Mouse (Mus musculus): ENCODE data around the gene Gm21987.
A peak's percentile ranks its signal among the peaks of the same experiment; 100 is the strongest.
"Not testable (repeated sequence)": the region's sequence is repeated elsewhere in the genome, so short reads cannot be mapped to it uniquely, and the experiment has no call there.

The Gm21987 gene

DNA sequence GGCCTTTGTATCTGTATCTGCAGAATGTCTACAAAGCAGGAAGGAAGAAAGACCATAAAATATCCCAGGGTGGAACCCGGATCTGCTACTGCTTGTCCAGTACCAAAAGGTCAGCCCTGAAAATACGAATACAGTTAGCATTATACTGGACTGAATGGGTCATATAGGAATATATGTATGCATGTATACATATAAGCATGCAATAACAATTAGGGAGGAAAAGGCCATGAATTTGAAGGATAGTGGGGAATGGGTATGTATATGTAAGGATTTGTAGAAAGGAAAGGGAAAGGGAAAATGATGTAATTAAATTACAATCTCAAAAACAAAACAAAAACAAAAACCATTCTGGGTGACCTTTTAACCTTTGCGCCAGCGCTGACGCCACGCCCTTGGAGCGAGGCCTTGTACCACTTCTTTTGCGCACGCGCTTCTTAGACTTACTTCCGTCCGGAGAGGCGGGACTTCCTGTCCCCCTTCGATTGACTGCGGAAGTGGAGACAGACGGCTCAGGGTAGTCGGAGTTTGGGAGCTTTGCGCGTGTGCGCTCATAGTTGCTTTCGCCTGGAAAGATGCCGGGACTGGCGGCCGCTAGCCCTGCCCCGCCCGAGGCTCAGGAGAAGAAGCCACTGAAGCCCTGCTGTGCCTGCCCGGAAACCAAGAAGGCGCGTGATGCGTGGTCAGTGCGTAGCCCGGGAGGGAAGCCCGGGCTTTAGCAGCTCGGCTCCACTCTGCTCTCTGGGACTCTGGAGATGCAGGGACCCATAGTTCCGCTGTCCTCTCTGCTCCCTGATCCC, at the start of gene Gm21987, which contains the start of gene Cox17:
TSS of gene Gm21987 (plus strand) at position 512 of the 797 bp plus-strand sequence.
TSS of gene Cox17 (plus strand) at position 463 of the 797 bp plus-strand sequence.
- peak; percentile 61 for DNase-seq (ENCODE audit: low spot score)

- no peak for DNase-seq (ENCODE audit: low spot score)
Measured at GRCm38 (mm10) chr16:38298410-38298809, 48.4 kb upstream of the Gm21987 start.

GRCm38 (mm10) chr16:38302367-38302766, 44.5 kb upstream of the Gm21987 start:
- no peak for DNase-seq (ENCODE audit: low spot score)

DNA sequence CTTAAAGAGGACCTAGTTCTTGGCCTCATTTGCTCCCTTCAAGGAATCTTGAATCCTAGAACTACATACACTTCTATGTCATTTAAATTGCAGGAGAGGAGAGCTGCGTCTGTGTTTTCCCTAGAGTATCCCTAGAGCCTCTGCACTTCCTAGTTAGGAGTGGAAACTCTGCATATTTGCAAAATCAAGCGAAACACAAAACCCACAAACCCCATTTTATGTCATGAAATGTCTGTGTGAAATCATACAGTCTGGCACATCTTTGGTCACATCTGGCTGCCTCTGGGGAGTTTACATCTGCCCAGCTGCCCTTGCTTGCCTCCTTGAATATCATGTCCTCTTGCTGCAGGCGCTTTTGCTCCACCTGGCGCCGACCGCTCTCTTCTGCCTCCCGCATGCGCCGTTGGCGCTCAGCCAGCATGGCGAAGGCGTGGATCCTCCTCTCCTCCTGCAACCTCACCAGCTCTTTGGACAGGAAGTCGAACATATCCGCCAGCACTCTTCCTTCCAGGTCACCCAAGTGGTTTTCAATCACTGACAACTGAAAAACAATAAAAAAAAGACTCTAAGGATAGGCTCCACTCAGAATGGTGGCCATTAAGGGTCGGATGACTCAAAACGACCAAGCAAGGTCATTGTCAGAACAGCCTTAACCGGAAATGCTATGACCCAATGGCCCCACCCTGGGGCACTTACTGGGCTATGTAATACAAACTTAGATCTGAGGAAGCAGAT, 42.2 kb upstream of the Gm21987 start:
- no peak for DNase-seq (ENCODE audit: low spot score)

- no peak for DNase-seq (ENCODE audit: low spot score)
Measured at GRCm38 (mm10) chr16:38306571-38307220, 40.1 kb upstream of the Gm21987 start.

DNA sequence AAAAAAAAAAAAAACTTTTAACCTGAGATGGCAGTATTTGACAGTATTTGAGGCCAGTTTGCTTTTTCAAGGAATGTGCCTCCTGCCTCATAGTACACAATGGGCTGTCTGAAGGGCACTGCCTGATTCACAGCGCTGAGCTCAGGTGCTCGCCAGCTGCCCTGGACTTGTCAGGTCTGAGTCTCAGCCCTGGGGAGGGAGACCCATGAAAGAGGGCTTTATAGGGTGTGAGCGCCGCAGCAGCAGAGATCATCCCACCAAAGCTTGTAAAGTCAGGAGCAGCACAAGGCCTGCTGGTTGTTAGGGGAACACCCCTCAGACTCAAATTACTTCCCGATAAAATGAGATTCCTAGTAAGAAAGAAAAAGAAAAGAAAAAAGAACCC, 39.6 kb upstream of the Gm21987 start:
- DNase-seq (ENCODE audit: low spot score) = no peak

DNA sequence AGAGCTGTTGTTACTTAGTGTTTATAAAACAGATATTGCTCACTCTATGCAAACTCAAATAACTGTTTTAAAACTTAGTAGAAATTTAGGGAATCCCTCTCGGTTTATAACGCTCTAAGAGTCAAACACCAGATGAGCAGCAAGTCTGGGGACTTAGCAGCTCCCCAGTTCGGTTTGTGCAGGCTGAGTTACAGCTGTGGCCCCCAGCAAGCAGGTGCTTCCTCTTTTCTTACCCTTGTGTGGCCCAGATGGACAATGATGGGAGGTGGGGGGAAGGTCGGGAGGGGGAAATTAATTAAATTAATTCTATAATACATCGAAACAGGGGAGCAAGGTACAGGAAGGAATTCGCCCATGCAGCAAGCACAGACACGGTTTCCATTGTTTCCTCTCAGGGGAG, 39.2 kb upstream of the Gm21987 start:
- no peak for DNase-seq (ENCODE audit: low spot score)

GRCm38 (mm10) chr16:38308195-38308594, 38.6 kb upstream of the Gm21987 start:
- DNase-seq (ENCODE audit: low spot score) = no peak

DNA sequence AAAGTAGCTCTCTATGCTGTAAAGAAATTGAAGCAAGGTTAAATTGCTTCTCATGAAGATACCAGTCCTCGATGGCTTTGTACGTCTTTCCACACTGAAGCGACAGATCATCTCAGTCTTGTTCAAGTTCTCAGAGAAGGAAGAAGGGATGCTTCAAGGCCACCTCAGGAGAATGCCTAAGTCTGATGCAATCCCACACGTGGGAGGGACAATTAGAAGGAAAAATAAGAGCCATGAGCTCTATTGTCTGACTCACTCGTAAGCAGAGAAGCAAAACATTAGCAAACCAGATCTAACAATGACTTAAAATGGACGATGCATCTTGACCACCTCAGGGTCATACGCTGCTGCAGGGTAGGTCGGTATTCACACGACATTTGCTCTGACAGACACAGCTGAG, 28.3 kb upstream of the Gm21987 start:
- no peak for DNase-seq (ENCODE audit: low spot score)

DNA sequence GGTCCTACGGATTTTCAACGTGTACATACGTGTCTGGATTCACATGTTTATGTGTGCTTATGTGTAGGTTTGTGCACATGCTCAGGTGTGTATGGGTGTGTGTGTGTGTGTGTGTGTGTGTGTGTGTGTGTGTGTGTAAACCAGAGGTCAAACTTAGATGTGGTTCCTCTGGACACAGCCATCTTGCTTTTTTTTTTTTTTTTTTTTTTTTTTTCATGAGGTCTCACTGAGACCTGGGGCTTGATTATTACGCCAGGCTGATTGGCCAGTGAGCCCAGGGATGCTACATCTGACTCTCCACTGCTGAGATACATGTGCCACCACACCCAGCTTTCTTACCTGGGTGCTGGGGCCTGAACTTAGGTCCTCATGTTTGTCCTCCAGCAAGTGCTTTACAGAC, 27.8 kb upstream of the Gm21987 start:
- no peak for DNase-seq (ENCODE audit: low spot score)

- DNase-seq (ENCODE audit: low spot score) = no peak
Measured at GRCm38 (mm10) chr16:38321452-38321935, 25.3 kb upstream of the Gm21987 start.

DNA sequence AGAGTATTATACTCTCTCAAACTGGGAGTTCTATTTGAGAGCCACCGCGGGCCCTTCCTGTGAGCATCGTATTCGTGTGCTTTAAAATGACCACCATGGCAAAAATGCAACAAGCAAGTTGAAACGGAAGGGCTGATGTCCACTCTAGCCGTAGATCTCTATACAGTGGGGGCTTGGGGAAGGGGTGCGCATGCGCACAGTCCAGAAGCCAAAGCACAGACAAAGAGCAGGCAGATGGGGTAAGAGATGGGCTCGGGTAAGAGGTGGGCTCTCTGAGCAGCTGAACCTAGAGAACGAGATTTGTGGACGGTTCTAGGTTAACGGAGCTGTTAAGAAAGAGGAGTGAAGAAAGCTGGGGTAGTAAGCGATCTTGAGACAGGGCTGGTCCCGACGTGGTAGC, 22.5 kb upstream of the Gm21987 start:
- DNase-seq (ENCODE audit: low spot score) = no peak

DNA sequence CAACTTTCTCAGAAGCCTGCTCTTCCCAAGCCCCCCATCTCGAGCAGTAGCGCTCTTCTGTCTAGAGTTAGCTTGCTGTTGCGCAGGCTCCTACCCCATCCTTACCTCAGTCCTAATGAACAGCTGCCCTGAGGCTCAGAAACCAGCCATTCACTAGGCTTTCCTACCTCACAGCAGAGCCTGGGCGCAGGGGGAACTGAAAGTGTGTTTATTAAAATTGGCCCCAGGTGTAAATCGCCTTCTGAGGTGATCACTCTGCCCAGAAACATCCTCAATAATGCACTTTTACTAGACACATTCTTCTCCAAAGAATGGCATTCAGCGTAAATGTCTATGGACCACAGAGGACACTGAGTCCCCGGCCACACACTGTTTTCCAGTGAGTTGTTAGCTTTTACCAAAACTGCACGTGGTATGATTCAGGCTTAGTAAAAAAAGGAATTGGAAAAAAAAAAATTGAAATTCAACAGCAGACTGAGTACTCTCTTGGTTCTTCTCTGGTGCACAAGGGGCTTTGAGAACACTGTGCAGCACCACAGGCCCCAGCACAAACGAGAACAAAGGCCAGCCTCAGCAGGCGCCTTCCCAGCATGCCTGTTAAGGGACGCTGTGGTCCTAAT, 20.0 kb upstream of the Gm21987 start:
- no peak for DNase-seq (ENCODE audit: low spot score)

GRCm38 (mm10) chr16:38329340-38329739, 17.5 kb upstream of the Gm21987 start:
- no peak for DNase-seq (ENCODE audit: low spot score)

DNA sequence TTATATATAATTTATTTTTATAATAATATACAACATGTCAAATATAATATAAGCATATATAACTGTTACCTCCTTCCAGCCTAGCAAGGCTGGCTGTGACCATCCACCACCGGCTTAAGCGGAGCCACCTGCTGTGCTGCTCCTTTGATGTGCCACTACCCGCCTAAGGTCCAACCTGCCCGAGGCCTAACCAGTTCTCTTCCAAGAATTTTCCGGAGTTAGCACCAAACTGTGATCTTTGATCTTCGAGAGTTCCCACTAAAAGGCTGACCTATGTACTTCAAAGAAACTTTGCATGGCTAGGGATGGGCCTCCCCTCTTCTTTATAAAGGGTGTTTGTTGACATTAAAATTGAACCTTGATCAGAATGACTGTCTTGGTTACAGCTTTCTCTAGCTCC, 12.4 kb upstream of the Gm21987 start:
- DNase-seq (ENCODE audit: low spot score) = no peak

DNA sequence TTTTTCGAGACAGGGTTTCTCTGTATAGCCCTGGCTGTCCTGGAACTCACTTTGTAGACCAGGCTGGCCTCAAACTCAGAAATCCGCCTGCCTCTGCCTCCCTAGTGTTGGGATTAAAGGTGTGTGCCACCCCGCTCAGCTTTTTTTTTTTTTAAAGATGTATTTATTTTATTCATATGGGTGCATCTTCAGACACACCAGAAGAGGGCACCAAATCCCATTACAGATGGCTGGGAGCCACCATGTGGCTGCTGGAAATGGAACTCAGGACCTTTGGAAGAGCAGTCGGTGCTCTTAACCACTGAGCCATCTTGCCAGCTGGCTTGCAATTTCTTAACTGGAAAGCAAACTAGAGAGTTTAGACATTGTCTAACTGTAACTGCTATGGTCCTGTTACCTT, 8.8 kb upstream of the Gm21987 start:
- not testable (repeated sequence) for DNase-seq (ENCODE audit: low spot score)

GRCm38 (mm10) chr16:38341396-38342324, 5.2 kb upstream of the Gm21987 start, which contains the start of gene Maats1:
Gene Maats1 (minus strand): TSS chr16:38342143.
- no peak for DNase-seq (ENCODE audit: low spot score)

- DNase-seq (ENCODE audit: low spot score) = no peak
Measured at GRCm38 (mm10) chr16:38344941-38345725, 1.7 kb upstream of the Gm21987 start.

DNA sequence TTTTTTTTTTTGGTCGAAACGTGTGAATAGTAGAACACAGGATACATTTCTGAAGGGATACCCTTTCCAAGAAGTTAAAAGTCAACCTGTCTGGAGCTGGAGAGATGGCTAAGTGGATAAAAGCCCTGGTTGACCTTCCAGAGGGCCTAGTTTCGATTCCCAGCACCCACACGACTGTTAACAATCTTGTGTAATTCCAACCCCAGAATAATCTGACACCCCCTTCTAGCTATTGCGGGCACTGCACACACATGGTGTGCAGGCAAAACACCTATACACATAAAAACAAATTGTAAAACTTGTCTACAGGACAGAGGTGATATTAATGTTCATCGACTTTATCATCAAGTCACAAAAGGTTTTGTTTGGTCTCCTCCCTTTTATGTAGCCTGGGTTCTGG, 748 bp downstream of the Gm21987 start:
- no peak for DNase-seq (ENCODE audit: low spot score)

DNA sequence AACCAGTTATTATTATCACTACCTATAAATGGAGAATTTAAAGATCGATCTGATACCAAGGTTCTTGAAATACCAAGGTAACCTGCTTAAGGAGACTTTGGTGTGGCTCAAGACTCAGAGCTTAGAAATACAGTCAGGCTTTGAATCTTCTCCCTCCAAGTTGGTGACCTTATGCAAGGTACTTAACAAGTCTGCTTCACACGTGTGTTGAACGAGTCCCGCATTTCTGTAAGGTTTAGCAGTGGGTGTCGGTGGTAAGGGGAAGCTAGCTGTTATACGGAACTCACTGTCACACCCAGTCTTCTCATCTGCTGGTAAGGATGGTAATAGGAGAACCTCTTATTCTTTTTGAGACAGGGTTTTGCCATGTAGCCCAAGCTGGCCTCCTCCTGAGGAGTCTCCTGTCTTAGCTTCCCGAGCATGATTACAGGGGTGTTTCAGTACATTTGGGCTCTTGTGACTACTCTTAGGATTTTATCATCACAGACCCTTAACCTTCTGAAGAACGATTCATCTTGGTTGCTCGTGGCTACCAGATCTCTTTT, 1.4 kb downstream of the Gm21987 start:
- DNase-seq (ENCODE audit: low spot score) = no peak
